Mouse (Mus musculus) liver, embryonic 14.5 days (tissue): ENCODE measurements around the gene Pcdh11x. TPM values are rescaled to one million over a fixed set of nuclear protein-coding genes. Genes with fewer than 3 reads are reported as not detected.
"Not testable (repeated sequence)": the region's sequence is repeated elsewhere in the genome, so short reads cannot be mapped to it uniquely, and the experiment has no call there.

ENCODE experiments used
- ATAC-seq: fragments of 200-750 bp; cut with Nextera tagmentation; 2 replicates; pipeline ENCODE4 v1.8.0; 2017; ENCODE audit warnings: moderate number of reproducible peaks, mild to moderate bottlenecking, moderate library complexity; ENCODE audit not compliant: insufficient read depth
- DNase-seq, 3 experiments: peaks; one replicate each; pipeline ENCODE4 v3.0.0-alpha.2; 2012 to 2013; ENCODE audit warnings: low read depth in 3 of 3, low spot score in 3 of 3
- H3K27ac ChIP-seq: fragments of 300-500 bp; sonication (generic); 2 replicates; pipeline ENCODE4 v1.5.1; 2014; ENCODE audit warnings: moderate library complexity, mild to moderate bottlenecking, control low read depth, inconsistent platforms
- H3K27me3 ChIP-seq: fragments of 300-500 bp; sonication (generic); 2 replicates; pipeline ENCODE4 v1.6.1; 2014; ENCODE audit warnings: mild to moderate bottlenecking, low read length, moderate library complexity; ENCODE audit not compliant: control insufficient read depth, insufficient read depth
- H3K36me3 ChIP-seq: fragments of 300-500 bp; sonication (generic); replicated peaks from 2 replicates; pipeline ENCODE4 v1.6.1; 2014; ENCODE audit warnings: low read depth; ENCODE audit not compliant: control insufficient read depth, insufficient read depth
- H3K4me1 ChIP-seq, 2 experiments: fragments of 200-500 bp in 1 of 2; fragments of 300-500 bp in 1 of 2; sonication (generic) in 1 of 2; replicated peaks; 2 replicates each; pipeline ENCODE4 v1.6.1; 2012 to 2014; ENCODE audit warnings: antibody characterized with exemption in 1 of 2, inconsistent platforms in 1 of 2, low read length in 1 of 2; ENCODE audit not compliant: control insufficient read depth in 2 of 2, insufficient read depth in 2 of 2
- H3K4me2 ChIP-seq: fragments of 300-500 bp; sonication (generic); 2 replicates; pipeline ENCODE4 v1.6.1; 2014; ENCODE audit warnings: low read depth, mild to moderate bottlenecking, control low read depth, moderate library complexity
- H3K4me3 ChIP-seq, 2 experiments: fragments of 200-500 bp in 1 of 2; fragments of 300-500 bp in 1 of 2; sonication (generic) in 1 of 2; 2 replicates each; pipeline ENCODE4 v1.5.1; 2012 to 2014; ENCODE audit warnings: low read depth in 2 of 2, low read length in 2 of 2, mild to moderate bottlenecking in 2 of 2, control low read depth in 1 of 2, inconsistent platforms in 1 of 2, moderate library complexity in 1 of 2; ENCODE audit not compliant: insufficient read depth in 1 of 2
- H3K9ac ChIP-seq: fragments of 300-500 bp; sonication (generic); replicated peaks from 2 replicates; pipeline ENCODE4 v1.6.1; 2014; ENCODE audit warnings: mild to moderate bottlenecking, control low read depth, moderate library complexity
- H3K9me3 ChIP-seq: fragments of 300-500 bp; sonication (generic); 2 replicates; pipeline ENCODE4 v1.6.1; 2016; ENCODE audit warnings: low read length, mixed read lengths; ENCODE audit not compliant: control insufficient read depth
- CTCF ChIP-seq: IDR thresholded peaks from 2 replicates; pipeline ENCODE4 v1.5.1; 2016; ENCODE audit warnings: antibody characterized with exemption, low read depth, control low read depth
- EP300 ChIP-seq: IDR thresholded peaks from 2 replicates; pipeline ENCODE4 v1.6.1; 2016; ENCODE audit warnings: antibody characterized with exemption, low read depth
- WGBS: fragments of 180-500 bp; shearing (Covaris S2); extraction: QIAGEN DNeasy Blood & Tissue Kit; methylation state at CpG from one replicate; pipeline ENCODE4 v1.1.7; 2014; ENCODE audit not compliant: insufficient replicate concordance; 5-methylcytosine and 5-hydroxymethylcytosine counted together
- polyA plus RNA-seq, 2 experiments: library from polyadenylated mRNA; depleted of rRNA in 1 of 2; stranded (reverse) in 1 of 2; unstranded in 1 of 2; fragments of >200 nt; fragmentation: Nextera tagmentation in 1 of 2; extraction: Ambion mirVana in 1 of 2; gene quantifications; 2 replicates each; pipeline versions ENCODE4 v1.2.1 to v1.2.3; 2012 to 2014

Pcdh11x gene
- polyA plus RNA-seq, 2 experiments, result 0.03 to 0.04 TPM

DNA sequence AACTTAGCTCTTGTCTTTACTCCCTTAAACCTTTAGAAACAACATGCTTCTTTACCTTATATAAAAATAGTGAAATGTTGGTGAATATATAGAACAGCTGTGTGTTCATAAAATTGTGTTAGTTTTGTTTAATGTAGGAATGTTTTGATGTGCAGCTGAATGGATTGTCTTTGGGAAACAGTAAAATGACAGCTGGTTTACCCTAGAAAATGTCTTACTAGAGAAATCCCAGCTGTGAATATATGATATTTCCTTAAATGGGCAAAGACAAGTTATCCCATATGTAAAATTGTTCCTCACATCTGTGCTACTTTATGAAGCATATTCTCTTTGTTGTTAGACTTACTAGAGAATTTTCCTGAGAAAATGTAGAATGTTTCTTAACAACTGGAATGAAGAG is 196.4 kb downstream of the Pcdh11x start:
- Histone ChIP-seq H3K9me3 (no peaks in the 10 kb centered on the region), H3K4me2 (no peak overlapping the region), H3K9ac (no peak overlapping the region), H3K36me3 (no peaks in the 10 kb centered on the region), H3K27ac (no peak overlapping the region), H3K4me1 (no peaks in the 10 kb centered on the region), H3K4me3 (no peak overlapping the region), H3K27me3 (no peaks in the 10 kb centered on the region)
- TF ChIP-seq EP300 (no peak), CTCF (no peak)
- DNase-seq, result no peak
- ATAC-seq, result no peak

DNA sequence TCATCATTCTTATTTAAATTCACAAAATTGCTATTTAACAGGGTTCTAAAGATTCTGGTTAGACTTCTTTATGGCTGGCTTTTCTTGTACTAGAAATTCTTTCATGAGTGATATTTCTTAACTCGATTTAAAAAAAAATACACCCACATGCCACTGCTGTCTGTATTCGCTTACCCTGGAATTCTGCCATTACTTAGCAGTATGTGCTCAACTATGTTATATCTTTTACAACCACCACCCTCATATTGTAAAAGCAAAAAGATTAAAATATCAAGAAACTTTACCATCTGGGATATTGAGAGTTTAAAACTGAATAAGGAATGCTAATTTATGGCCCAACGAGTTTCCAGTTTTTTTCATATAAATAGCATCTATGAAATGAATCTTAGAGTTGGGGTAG is 234.9 kb downstream of the Pcdh11x start:
- ATAC-seq, result no peak
- H3K9me3 ChIP-seq, result no peaks in the 10 kb centered on the region
- H3K27me3 ChIP-seq, result no peaks in the 10 kb centered on the region
- DNase-seq, result no peak
- H3K4me3 ChIP-seq, result no peak overlapping the region
- no peaks in the 10 kb centered on the region for H3K4me1 ChIP-seq
- no peak overlapping the region for H3K9ac ChIP-seq
- no peaks in the 10 kb centered on the region for H3K36me3 ChIP-seq
- H3K4me2 ChIP-seq, result no peak overlapping the region
- TF ChIP-seq EP300 (no peak), CTCF (no peak)
- 52% methylated on average over 3 of the region's 3 CpGs for WGBS
- no peak overlapping the region for H3K27ac ChIP-seq

DNA sequence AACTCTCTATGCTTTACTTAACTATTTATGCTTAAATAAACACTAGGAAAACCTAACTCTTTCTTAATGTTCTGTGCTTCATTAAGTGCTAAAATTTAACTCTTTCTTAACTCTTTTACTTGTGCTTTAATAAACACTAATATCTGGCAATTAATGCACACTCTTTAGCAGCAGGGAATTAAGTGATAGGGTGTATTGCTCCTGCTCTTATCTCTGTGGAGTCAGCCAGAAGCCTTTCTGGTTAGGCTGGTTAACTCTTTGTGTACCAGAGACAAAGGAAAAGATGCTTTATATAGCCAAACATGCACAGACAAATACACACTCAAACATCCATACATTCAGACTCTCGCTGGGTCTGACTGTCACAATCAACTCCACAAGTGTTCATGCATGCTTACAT is 309.2 kb downstream of the Pcdh11x start:
- H3K4me1 ChIP-seq, result no peaks in the 10 kb centered on the region
- H3K4me2 ChIP-seq, result no peak overlapping the region
- H3K9me3 ChIP-seq, result no peaks in the 10 kb centered on the region
- no peaks in the 10 kb centered on the region for H3K27me3 ChIP-seq
- H3K9ac ChIP-seq, result no peak overlapping the region
- no peak overlapping the region for H3K27ac ChIP-seq
- no peak overlapping the region for H3K4me3 ChIP-seq
- H3K36me3 ChIP-seq, result no peaks in the 10 kb centered on the region
- ATAC-seq (no peak), DNase-seq (no peak)
- 56% methylated on average over 1 of the region's 1 CpGs for WGBS
- TF ChIP-seq EP300, result no peak
- no peak for TF ChIP-seq CTCF

DNA sequence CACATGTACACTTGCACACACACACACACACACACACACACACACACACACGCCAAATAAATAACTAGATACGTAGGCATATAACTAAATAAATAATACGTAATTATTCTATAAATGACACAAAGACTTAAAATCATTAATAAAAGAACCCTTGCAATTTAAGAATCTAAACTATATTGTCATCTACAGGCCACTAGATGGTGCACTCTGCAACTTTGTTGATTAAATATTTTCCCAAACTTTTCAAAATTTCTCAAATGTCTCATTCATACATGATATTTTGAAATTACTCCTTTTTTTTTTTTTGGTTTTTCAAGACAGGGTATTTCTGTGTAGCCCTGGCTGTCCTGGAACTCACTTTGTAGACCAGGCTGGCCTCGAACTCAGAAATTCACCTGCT is 328.4 kb downstream of the Pcdh11x start:
- Histone ChIP-seq H3K27me3 (no peaks in the 10 kb centered on the region), H3K27ac (no peak overlapping the region), H3K4me2 (no peak overlapping the region), H3K4me3 (no peak overlapping the region), H3K9ac (no peak overlapping the region), H3K36me3 (no peaks in the 10 kb centered on the region), H3K4me1 (no peaks in the 10 kb centered on the region), H3K9me3 (no peaks in the 10 kb centered on the region)
- no peak for ATAC-seq
- TF ChIP-seq CTCF (no peak), EP300 (no peak)
- DNase-seq, result no peak
- 40% methylated on average over 4 of the region's 4 CpGs for WGBS

DNA sequence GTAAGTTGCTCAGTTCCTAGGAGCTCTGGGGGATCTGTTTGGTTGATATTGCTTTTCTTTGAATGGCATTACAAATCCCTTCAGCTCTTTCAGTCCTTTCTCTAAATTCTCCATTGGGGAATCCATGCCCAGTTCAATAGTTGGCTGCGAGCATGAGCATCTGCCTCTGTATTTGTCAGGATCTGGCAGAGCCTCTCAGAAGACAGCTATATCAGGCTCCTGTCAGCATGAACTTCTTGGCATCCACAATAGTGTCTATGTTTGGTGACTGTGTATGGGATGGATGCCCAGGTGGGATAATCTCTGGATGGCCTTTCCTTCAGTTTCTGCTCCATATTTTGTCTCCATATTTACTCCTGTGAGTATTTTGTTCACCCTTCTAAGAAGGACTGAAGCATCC is 380.2 kb downstream of the Pcdh11x start:
- 79% methylated on average over 1 of the region's 1 CpGs for WGBS
- H3K27me3 ChIP-seq, H3K27ac ChIP-seq, DNase-seq, H3K4me1 ChIP-seq, H3K36me3 ChIP-seq, H3K9me3 ChIP-seq, H3K4me2 ChIP-seq, H3K4me3 ChIP-seq, H3K9ac ChIP-seq, ATAC-seq: not testable (repeated sequence)

DNA sequence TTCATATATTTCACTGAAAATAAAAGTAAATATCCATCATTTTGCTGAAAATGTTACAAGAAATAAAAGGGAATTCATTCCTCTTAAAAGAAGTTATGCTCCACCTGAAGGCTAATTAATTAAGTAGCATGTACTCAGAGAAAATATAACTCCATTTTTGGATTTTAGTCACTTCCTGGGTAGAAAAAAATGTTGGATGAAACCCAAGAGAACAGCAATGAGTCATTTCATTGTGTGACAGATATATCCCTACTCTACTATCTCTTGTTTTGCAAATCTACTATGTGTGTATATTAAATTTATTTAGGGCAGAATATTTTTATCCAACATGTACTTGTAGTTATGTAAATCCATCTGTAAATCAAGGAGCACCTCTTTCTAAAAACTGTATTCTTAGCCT is 444.1 kb downstream of the Pcdh11x start:
- no peak overlapping the region for H3K4me2 ChIP-seq
- H3K9ac ChIP-seq, result no peak overlapping the region
- H3K4me1 ChIP-seq, result no peaks in the 10 kb centered on the region
- DNase-seq (no peak), ATAC-seq (no peak)
- no peaks in the 10 kb centered on the region for H3K27me3 ChIP-seq
- no peaks in the 10 kb centered on the region for H3K9me3 ChIP-seq
- H3K4me3 ChIP-seq, result no peak overlapping the region
- H3K36me3 ChIP-seq, result no peaks in the 10 kb centered on the region
- TF ChIP-seq CTCF, result no peak
- TF ChIP-seq EP300, result no peak
- H3K27ac ChIP-seq, result no peak overlapping the region
